Mouse (Mus musculus) forebrain, postnatal 0 days (tissue): ENCODE measurements around the gene Shisal1. TPM values are rescaled to one million over a fixed set of nuclear protein-coding genes. Genes with fewer than 3 reads are reported as not detected.

Experiments
- ATAC-seq: fragments of 200-750 bp; cut with Nextera tagmentation; 2 replicates; pipeline ENCODE4 v1.8.0; 2017; ENCODE audit warnings: mild to moderate bottlenecking, moderate library complexity
- DNase-seq: peaks from one replicate; pipeline ENCODE4 v3.0.0-alpha.2; 2015
- H3K27ac ChIP-seq: fragments of 300-500 bp; sonication (generic); 2 replicates; pipeline ENCODE4 v1.5.1; 2014; ENCODE audit warnings: low read depth, mild to moderate bottlenecking, antibody characterized with exemption, low read length, moderate library complexity, mixed read lengths
- H3K27me3 ChIP-seq: fragments of 300-500 bp; sonication (generic); 2 replicates; pipeline ENCODE4 v1.6.1; 2014; ENCODE audit warnings: mild to moderate bottlenecking, low read length, mixed read lengths; ENCODE audit not compliant: insufficient read depth
- H3K36me3 ChIP-seq: fragments of 300-500 bp; sonication (generic); 2 replicates; pipeline ENCODE4 v1.6.1; 2014; ENCODE audit warnings: mild to moderate bottlenecking, moderate library complexity; ENCODE audit not compliant: insufficient read depth
- H3K4me1 ChIP-seq: fragments of 300-500 bp; sonication (generic); 2 replicates; pipeline ENCODE4 v1.6.1; 2014; ENCODE audit warnings: antibody characterized with exemption; ENCODE audit not compliant: insufficient read depth
- H3K4me2 ChIP-seq: fragments of 300-500 bp; sonication (generic); 2 replicates; pipeline ENCODE4 v1.6.1; 2014; ENCODE audit warnings: low read depth, mild to moderate bottlenecking, moderate library complexity
- H3K4me3 ChIP-seq: fragments of 300-500 bp; sonication (generic); 2 replicates; pipeline ENCODE4 v1.5.1; 2014; ENCODE audit warnings: low read depth, low read length, mixed read lengths
- H3K9ac ChIP-seq: fragments of 300-500 bp; sonication (generic); 2 replicates; pipeline ENCODE4 v1.6.1; 2014; ENCODE audit warnings: mild to moderate bottlenecking
- H3K9me3 ChIP-seq: fragments of 300-500 bp; sonication (generic); 2 replicates; pipeline ENCODE4 v1.6.1; 2016; ENCODE audit warnings: low read length
- CTCF ChIP-seq: sonication (generic); IDR thresholded peaks from 2 replicates; pipeline ENCODE4 v1.5.1; 2016; ENCODE audit warnings: antibody characterized with exemption, control low read depth, low read depth
- WGBS: fragments of 180-500 bp; shearing (Covaris S2); extraction: QIAGEN DNeasy Blood & Tissue Kit; methylation state at CpG from one replicate; pipeline ENCODE4 v1.1.7; 2014; 5-methylcytosine and 5-hydroxymethylcytosine counted together
- polyA plus RNA-seq: library from polyadenylated mRNA; unstranded; fragments of >200 nt; fragmentation: Nextera tagmentation; extraction: Ambion mirVana; gene quantifications from 2 replicates; pipeline ENCODE4 v1.2.1, GENCODE M21; 2015
- total RNA-seq: library from RNA; depleted of rRNA; stranded (reverse); fragments of >200 nt; gene quantifications from 2 replicates; pipeline ENCODE4 v1.2.3, GENCODE M21; 2014

Shisal1 gene
- total and polyA plus RNA-seq, 2 experiments from 2014 or later: 19.0 to 48.4 TPM

GRCm38 (mm10) chr15:84430482-84430881 lies 16.4 kb downstream of the Shisal1 start:
- no peak overlapping the region for H3K4me3 ChIP-seq
- WGBS: 74% methylated on average over 5 of the region's 5 CpGs
- DNase-seq (no peak), ATAC-seq (no peak)
- no peaks in the 10 kb centered on the region for H3K4me1 ChIP-seq
- no peaks in the 10 kb centered on the region for H3K36me3 ChIP-seq
- no peaks in the 10 kb centered on the region for H3K27me3 ChIP-seq
- no peak overlapping the region for H3K9ac ChIP-seq
- no peak overlapping the region for H3K27ac ChIP-seq
- TF ChIP-seq CTCF: no peak
- H3K9me3 ChIP-seq: no peaks in the 10 kb centered on the region
- H3K4me2 ChIP-seq: no peak overlapping the region

GRCm38 (mm10) chr15:84427624-84428023 lies 19.3 kb downstream of the Shisal1 start:
- Histone ChIP-seq H3K36me3 (no peaks in the 10 kb centered on the region), H3K9ac (no peak overlapping the region), H3K9me3 (no peaks in the 10 kb centered on the region), H3K4me3 (no peak overlapping the region), H3K27ac (no peak overlapping the region), H3K4me2 (no peak overlapping the region), H3K27me3 (no peaks in the 10 kb centered on the region), H3K4me1 (no peaks in the 10 kb centered on the region)
- TF ChIP-seq CTCF: no peak
- DNase-seq (no peak), ATAC-seq (no peak)
- 94% methylated on average over 6 of the region's 6 CpGs for WGBS

GRCm38 (mm10) chr15:84425733-84426132 lies 21.2 kb downstream of the Shisal1 start:
- H3K9ac ChIP-seq: no peak overlapping the region
- H3K27ac ChIP-seq: no peak overlapping the region
- no peaks in the 10 kb centered on the region for H3K4me1 ChIP-seq
- WGBS: 90% methylated on average over 5 of the region's 5 CpGs
- no peak overlapping the region for H3K4me3 ChIP-seq
- DNase-seq (no peak), ATAC-seq (no peak)
- no peaks in the 10 kb centered on the region for H3K27me3 ChIP-seq
- no peak for TF ChIP-seq CTCF
- H3K36me3 ChIP-seq: no peaks in the 10 kb centered on the region
- H3K4me2 ChIP-seq: no peak overlapping the region
- no peaks in the 10 kb centered on the region for H3K9me3 ChIP-seq

- no peaks in the 10 kb centered on the region for H3K27me3 ChIP-seq
- H3K4me2 ChIP-seq: no peak overlapping the region
- no peak overlapping the region for H3K9ac ChIP-seq
- 92% methylated on average over 5 of the region's 5 CpGs for WGBS
- 0 out of 2 replicates have a peak, but pooled peaks cover under 1% of the 10 kb centered on the region for H3K4me1 ChIP-seq
- H3K9me3 ChIP-seq: no peaks in the 10 kb centered on the region
- TF ChIP-seq CTCF: no peak
- H3K36me3 ChIP-seq: no peaks in the 10 kb centered on the region
- ATAC-seq (no peak), DNase-seq (no peak)
- no peak overlapping the region for H3K4me3 ChIP-seq
- H3K27ac ChIP-seq: no peak overlapping the region
Measured at GRCm38 (mm10) chr15:84423781-84424180, 23.1 kb downstream of the Shisal1 start.

- 25% methylated on average over 4 of the region's 4 CpGs for WGBS
- no peak for DNase-seq
- H3K4me1 ChIP-seq: peaks cover 18% of the 10 kb centered on the region
- ATAC-seq: no peak
- H3K36me3 ChIP-seq: no peaks in the 10 kb centered on the region; the same call in 1 of the 2 replicates
- no peak overlapping the region for H3K9ac ChIP-seq
- no peaks in the 10 kb centered on the region for H3K27me3 ChIP-seq
- no peak overlapping the region for H3K4me3 ChIP-seq
- TF ChIP-seq CTCF: no peak
- peak overlapping the region; percentile 81 for H3K27ac ChIP-seq
- H3K9me3 ChIP-seq: no peaks in the 10 kb centered on the region
- no peak overlapping the region for H3K4me2 ChIP-seq
Measured at GRCm38 (mm10) chr15:84418266-84418610, 28.7 kb downstream of the Shisal1 start.

- peak overlapping the region; percentile 25; the same call in 1 of the 2 replicates for H3K9ac ChIP-seq
- H3K4me2 ChIP-seq: no peak overlapping the region; the same call in 1 of the 2 replicates
Measured at GRCm38 (mm10) chr15:84417592-84418265, 29.2 kb downstream of the Shisal1 start.

GRCm38 (mm10) chr15:84417017-84417416 lies 29.9 kb downstream of the Shisal1 start:
- TF ChIP-seq CTCF: no peak
- Histone ChIP-seq H3K9ac (no peak overlapping the region), H3K9me3 (no peaks in the 10 kb centered on the region), H3K4me1 (peaks cover 18% of the 10 kb centered on the region), H3K27me3 (no peaks in the 10 kb centered on the region), H3K27ac (peak overlapping the region; percentile 81), H3K4me3 (no peak overlapping the region), H3K4me2 (no peak overlapping the region), H3K36me3 (no peaks in the 10 kb centered on the region; the same call in 1 of the 2 replicates)
- DNase-seq (no peak), ATAC-seq (no peak)
- WGBS: 34% methylated on average over 14 of the region's 14 CpGs

More at GRCm38 (mm10) chr15:84417592-84418265, 29.2 kb downstream of the Shisal1 start:
- peak; percentile 71 for DNase-seq
- Histone ChIP-seq H3K27ac (peak overlapping the region; percentile 81), H3K9me3 (no peaks in the 10 kb centered on the region), H3K27me3 (no peaks in the 10 kb centered on the region), H3K4me1 (peaks cover 18% of the 10 kb centered on the region), H3K4me3 (no peak overlapping the region), H3K36me3 (no peaks in the 10 kb centered on the region; the same call in 1 of the 2 replicates)
- TF ChIP-seq CTCF: no peak
- peak; percentile 79 for ATAC-seq
- WGBS: 10% methylated on average over 13 of the region's 13 CpGs
